Mouse (Mus musculus): Measurements from ENCODE around the gene Nsun2.
"Not testable (repeated sequence)": the region's sequence is repeated elsewhere in the genome, so short reads cannot be mapped to it uniquely, and the experiment has no call there.

The Nsun2 gene

DNA sequence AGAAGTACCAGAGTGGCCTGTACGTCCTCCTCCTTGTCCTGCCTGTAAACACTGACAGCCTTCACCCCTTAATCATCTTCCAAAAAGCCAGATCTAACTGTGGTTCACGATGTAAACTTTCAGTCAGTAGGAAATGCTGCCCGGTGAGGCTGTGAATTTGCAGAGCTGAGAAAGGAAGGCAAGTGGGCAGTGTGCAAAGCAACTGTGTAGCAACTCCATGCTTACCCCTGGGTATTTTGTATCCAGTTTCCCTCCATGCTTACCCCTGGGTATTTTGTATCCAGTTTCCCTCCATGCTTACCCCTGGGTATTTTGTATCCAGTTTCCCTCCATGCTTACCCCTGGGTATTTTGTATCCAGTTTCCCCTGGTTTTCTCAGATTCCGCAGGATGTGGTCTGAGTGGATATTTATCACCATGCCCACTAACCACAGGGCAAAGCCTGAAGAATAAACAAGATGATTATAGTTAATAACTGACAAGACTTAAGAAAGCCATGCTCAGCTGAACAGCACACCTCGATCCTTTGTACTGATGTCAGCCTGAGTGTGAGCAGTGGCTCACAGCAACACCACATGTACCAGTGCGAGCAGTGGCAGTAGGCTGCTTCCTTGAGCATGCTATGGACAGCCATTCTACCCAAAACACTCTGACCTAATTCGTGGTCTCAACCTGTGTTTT lies 61.2 kb downstream of the Nsun2 start:
- no peak for DNase-seq

DNA sequence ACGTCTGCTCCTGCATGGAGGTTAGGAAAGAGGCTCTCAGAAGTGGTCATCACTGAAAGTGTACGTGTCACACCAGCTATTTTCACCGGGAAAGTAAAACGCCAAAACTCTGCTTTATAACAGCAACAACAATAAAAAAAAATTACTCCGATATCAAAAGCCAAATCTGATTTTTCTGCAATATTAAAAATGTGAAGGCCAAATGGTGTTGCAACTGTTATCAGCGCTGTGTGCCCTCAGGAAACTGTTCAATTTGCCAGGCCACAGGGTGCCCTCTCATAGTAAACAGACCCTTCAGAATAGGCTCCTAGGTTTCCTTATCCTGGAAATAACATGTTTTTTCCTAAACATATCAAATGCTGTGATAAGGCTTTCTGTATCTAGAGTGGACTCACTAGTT lies 62.4 kb downstream of the Nsun2 start:
- no peak for DNase-seq

DNA sequence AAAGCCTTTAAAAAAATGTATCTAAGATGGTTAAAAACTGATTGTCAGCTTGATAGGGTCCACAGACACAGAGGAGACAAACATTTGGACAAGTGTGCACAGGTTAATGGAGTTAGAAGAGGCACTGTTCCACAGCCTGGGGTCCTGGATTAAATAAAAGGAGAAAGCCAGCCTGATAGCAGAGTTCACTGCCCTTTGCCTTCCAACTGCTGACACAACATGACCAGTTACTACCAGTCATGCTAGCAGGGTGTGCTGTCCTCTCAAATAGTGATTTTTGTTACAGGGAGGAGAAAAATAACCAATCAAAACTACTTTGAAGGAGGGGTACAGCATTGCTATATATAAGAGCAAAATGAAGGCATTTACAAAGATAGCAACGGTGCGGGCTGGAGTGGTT lies 63.0 kb downstream of the Nsun2 start:
- DNase-seq, result no peak

DNA sequence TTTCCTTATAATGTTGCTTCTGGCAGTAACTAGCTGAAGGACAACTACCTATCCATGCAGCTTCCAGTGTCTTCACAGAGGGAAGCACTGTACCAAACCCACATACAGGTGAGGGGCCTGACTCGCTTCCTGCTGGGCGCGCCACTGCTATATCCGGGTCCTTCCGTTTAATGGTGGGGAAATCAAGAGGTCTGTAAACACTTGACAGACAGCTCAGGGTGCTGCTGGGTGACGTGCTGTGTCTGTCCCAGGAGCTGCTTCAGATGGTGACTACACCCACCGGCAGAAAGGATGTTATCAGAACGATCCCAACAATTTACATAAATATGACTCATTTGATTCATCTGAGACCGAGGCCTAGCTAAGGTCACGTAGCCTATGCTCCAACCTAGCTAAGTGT lies 65.3 kb downstream of the Nsun2 start:
- DNase-seq, result no peak

DNA sequence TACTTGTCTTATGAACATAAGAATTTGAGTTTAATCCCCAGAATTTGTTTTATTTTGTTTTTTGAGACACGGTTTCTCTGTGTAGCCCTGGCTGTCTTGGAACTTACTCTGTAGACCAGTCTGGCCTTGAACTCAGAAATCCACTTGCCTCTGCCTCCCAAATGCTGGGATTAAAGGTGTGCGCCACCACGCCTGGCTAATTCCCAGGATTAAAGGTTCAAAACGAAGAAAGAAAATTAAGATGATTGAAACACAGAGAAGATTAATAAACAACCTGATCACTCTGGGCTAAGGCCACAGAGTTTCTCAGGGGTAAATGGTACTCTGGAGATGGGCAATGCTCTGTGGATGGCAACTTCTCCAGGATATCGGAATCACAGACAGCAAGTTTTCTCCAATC lies 67.3 kb downstream of the Nsun2 start:
- DNase-seq, result not testable (repeated sequence)

DNA sequence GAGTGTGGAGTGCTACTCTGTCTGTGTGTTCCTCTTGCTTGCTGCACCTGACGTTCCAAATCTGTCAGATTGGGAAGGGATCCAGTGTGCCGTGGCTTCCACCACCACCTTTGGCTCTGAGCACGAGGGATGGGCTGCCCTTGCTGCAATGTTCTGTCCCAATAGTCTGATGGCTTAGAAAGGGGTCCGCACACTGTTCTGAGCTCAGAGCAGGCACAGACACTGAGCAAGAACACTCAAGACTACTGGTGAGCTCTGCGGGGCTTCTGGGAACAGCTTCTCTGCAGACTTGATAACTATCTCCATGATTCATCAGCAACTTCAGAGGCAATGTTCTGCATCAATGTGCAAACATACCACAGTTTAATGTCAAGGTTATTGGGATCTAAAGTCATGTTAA lies 67.8 kb downstream of the Nsun2 start:
- DNase-seq, result no peak

DNA sequence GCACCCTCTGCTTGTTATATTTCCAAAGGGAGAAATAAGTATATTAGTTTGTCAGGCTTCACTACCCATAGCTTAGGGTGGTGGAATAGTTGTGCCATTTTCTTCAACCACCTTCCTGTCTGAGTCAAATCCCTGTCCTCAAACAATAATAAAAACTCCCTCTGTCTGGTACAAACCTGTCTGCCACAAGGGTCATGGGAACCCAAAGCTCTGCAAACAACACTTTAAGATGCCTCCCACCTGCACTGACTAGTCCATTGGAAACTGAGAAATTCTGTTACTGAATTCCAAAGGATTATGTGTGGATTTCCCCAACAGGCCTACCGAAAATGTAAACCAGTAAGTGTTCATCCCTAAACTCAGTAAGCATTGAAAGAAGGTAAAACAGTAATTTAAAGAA lies 71.1 kb downstream of the Nsun2 start:
- no peak for DNase-seq

DNA sequence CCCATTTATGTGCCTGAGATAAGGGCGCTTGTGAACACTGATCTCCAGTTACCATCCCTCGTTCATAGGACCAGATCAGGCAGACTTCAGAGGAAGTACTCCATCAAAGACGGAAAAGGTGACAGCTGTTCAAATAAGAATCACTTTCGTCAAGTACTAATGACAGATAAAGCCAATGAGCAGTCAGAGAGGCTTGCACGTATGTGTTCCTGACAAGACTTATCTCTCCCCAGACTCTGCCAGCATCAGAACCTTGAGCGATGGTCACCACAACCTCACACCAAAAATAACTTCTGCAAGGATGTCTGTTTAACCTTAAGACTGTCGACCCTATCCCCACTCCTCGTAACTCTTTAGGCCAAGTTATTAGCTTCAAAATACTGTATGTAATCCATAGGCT lies 75.2 kb downstream of the Nsun2 start:
- DNase-seq, result no peak

DNA sequence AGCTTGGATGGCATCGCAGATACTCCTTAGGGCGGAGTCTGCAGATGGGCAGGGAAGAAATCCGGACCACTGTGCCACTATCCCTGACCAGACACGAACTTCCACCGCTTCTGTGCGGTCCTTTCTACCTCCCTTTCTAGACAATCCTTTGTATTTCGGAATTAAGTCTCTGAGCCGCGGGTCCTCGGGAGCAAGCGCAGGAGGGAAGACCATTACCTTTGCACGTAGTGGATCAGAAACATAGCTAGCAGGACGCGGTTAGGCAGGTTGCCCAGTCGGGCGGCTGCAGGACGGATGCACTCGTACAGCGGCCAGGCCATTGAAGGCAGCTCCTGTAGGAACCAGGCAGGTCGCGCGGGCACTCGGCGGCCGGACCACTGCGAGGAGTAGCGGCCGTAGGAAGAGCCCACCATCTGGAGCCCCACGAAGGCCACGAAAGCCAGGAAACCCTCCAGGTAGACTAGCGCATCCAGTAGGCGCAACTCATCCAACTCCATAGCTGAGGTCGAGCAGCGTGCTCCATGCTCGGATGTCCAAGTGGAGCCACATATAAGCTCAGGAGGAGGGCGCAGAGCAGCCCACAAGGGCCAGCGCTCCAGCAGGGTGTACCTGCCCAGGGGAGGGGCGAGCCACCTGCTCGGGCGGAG lies 77.3 kb downstream of the Nsun2 start:
- no peak for DNase-seq

DNA sequence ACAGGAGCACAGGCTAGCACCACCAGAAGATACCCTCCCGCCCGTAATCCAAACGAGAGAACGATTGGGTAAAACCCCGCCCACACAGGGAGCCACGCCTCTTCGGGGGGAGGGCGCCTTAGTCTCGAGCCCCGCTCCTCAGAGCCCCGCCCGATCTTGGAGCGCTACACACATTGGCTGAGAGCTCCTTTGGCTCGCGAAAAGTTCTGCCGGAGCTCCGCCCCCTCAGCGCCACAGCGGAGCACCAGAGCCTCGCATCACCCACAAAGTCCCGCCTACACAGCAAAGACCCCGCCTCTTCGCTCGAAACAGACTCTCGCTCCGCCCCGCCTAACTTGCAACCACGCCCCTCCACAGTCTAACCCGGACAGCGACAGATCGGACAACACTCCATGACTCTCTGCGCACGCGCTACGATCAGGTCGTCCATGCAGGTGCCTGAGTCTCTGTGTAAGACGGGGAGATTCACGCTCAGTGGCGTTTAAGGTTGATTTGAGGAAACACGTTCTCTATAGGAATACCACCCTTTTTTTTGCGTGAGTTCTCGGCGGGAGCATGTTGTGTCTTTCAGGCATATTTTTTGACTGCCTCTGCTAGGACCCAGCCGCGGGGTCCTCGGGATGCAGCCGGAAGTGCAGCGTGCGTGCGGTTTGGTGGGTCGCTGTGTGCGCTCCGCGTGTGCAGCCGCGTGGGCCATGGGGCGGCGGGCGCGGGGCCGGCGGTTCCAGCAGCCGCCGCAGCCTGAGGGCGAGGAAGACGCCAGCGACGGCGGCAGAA lies 78.0 kb downstream of the Nsun2 start, which contains the start of gene Srd5a1:
Gene Srd5a1, minus strand, starts transcription at position 45 of the 777 bp plus-strand sequence.
- DNase-seq, result peak; percentile 100

DNA sequence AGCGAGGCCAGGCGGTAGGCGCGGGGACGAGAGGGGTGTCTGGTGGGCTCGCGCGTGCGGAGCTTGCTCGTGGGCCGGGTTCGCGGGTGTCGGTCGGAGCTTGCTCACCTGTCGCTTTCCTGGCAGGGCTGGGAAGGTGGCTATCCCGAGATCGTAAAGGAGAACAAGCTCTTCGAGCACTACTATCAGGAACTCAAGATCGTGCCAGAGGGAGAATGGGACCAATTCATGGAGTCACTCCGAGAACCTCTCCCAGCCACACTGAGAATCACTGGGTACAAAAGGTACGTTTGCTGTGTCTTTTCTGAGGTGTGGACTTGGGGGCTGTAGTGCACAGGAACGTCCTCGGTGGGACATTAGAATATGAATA lies 78.6 kb downstream of the Nsun2 start:
- DNase-seq, result no peak

DNA sequence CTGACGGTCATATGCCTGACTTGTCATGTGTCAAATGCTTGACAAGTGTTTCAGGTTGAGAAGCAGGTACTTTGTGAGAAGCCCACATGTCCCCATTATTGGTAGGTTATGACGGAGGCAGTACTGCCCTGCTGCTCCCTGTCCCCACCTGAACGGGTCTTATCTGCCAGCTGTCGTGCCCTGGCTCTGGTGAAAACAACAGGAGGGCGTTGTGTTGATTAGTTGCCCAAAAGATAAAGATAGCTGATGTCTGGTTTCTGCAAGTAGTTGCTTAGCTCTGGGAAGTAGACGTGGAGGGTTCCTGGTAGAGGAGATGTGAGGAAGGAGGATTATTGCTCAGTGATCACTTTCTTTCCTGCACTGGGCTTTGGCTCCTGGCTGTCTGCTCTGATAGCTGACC lies 83.2 kb downstream of the Nsun2 start:
- DNase-seq, result no peak

DNA sequence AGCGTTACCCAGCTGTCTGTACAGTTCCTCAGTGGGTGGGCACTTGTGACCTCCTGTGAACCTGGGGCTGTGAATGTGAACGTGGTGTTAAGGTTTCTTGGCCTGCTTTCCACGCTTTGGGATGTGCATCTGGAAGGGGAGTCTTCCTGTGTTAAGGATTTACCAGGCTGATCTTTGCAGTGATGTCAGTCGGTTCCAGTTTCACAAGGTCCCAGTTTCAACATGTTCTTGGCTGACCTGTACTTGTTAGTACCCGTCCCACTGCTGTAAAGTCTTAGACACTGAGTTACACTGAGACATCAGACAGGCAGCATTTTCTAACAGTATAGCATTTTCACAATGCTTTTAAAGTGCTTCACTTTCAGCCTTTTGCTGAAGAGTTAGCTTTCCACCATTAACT lies 90.3 kb downstream of the Nsun2 start:
- DNase-seq, result no peak

DNA sequence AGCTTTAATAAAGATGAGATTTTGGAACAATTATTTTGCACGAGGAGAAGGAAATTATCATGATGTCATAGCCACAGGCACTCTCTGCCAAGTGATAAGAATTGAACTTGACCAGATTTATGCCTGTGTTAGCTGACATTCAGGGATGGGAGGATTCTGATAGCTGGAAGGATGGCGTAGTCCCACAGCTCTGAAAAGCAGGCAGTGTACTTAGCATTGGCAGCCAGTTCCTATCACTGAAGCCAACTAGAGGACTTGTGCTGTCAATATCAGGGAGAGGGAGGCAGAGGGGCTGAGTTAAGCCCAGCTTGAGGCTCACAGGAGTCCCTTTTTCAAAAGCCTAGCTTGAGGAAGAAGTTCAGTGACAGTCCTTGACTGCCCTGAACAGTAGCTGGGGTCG lies 91.0 kb downstream of the Nsun2 start:
- DNase-seq, result no peak

- no peak for DNase-seq
Measured at GRCm38 (mm10) chr13:69627941-69628340, 94.4 kb downstream of the Nsun2 start.

- no peak for DNase-seq
Measured at GRCm38 (mm10) chr13:69630576-69630975, 97.0 kb downstream of the Nsun2 start.

- DNase-seq, result peak; percentile 16
Measured at GRCm38 (mm10) chr13:69631111-69631510, 97.6 kb downstream of the Nsun2 start.

DNA sequence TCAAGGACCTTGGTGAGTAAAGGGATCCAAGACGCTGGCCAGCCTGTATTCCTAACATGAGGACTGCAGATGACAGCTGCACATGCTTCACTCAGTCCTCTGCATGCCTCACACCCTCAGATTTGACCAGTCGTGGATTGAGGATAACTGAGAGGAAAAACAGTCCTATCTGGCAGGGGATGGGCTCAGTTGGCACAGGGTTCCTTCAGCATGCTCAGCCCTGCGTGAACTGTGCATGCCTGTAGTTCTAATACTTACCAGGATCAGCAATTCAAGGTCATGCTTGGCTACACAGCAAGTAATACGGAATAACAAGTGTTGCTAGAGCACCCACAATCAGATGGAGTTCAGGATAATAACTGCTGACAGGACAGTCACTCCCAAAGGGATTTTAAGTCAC lies 98.1 kb downstream of the Nsun2 start:
- DNase-seq, result peak; percentile 72

GRCm38 (mm10) chr13:69633551-69633950 lies 100.0 kb downstream of the Nsun2 start:
- no peak for DNase-seq

GRCm38 (mm10) chr13:69633988-69634387 lies 100.4 kb downstream of the Nsun2 start:
- no peak for DNase-seq

GRCm38 (mm10) chr13:69635836-69636235 lies 102.3 kb downstream of the Nsun2 start:
- DNase-seq, result not testable (repeated sequence)

GRCm38 (mm10) chr13:69636375-69636774 lies 102.8 kb downstream of the Nsun2 start:
- DNase-seq, result no peak

- DNase-seq, result no peak
Measured at GRCm38 (mm10) chr13:69636816-69637215, 103.3 kb downstream of the Nsun2 start.

GRCm38 (mm10) chr13:69637657-69638056 lies 104.1 kb downstream of the Nsun2 start:
- DNase-seq, result no peak

Measured in kidney, adult 11 months (tissue).